Mouse (Mus musculus) hindbrain, embryonic 10.5 days (tissue): ENCODE results near the gene Palm2. TPM values are rescaled to one million over a fixed set of nuclear protein-coding genes. Genes with fewer than 3 reads are reported as not detected.

ENCODE experiments used
- DNase-seq: peaks from one replicate; pipeline ENCODE4 v3.0.0-alpha.2; 2017; ENCODE audit warnings: low spot score
- H3K27ac ChIP-seq: fragments of 300-500 bp; sonication (generic); 2 replicates; pipeline ENCODE4 v1.5.1; 2016; ENCODE audit warnings: mild to moderate bottlenecking, moderate library complexity
- H3K27me3 ChIP-seq: fragments of 300-500 bp; sonication (generic); 2 replicates; pipeline ENCODE4 v1.6.1; 2016; ENCODE audit warnings: mild to moderate bottlenecking; ENCODE audit not compliant: poor library complexity, insufficient read depth, severe bottlenecking
- H3K36me3 ChIP-seq: fragments of 300-500 bp; sonication (generic); 2 replicates; pipeline ENCODE4 v1.6.1; 2016; ENCODE audit warnings: mild to moderate bottlenecking, moderate library complexity
- H3K4me1 ChIP-seq: fragments of 300-500 bp; sonication (generic); replicated peaks from 2 replicates; pipeline ENCODE4 v1.6.1; 2016; ENCODE audit warnings: mild to moderate bottlenecking
- H3K4me3 ChIP-seq: fragments of 300-500 bp; sonication (generic); 2 replicates; pipeline ENCODE4 v1.5.1; 2016; ENCODE audit warnings: mild to moderate bottlenecking, moderate library complexity
- H3K9me3 ChIP-seq: fragments of 300-500 bp; sonication (generic); 2 replicates; pipeline ENCODE4 v1.6.1; 2016; ENCODE audit warnings: mild to moderate bottlenecking, moderate library complexity
- WGBS: fragments of 180-500 bp; shearing (Covaris S2); methylation state at CpG from one replicate; pipeline ENCODE4 v1.1.7; 2016; 5-methylcytosine and 5-hydroxymethylcytosine counted together
- polyA plus RNA-seq: library from polyadenylated mRNA; unstranded; fragments of >200 nt; fragmentation: Nextera tagmentation; extraction: Ambion mirVana; gene quantifications from 2 replicates; pipeline ENCODE4 v1.2.1, GENCODE M21; 2016

Gene Palm2
- polyA plus RNA-seq, 1 experiment from 2014 or later = 2.3 TPM

DNA sequence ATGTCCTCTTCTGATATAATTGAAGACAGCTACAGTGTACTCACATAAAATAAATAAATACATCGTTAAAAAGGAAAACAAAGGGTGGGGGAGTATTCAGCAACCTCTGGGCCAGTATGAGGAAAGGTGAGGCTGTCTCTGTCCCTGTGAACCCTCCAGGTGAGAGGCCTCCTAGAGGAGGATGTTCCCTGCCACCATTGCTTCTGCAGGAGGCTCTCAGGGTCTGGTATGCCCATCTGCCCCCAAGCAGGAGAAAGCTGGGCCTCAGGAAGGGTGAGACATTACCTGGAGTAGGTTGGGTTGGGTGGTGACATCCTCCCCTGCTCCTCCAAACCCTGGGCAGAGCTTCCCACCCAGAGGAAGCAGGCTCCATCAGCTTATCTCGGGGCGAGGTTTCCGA is 316.6 kb downstream of the Palm2 start:
- WGBS = 84% methylated on average over 4 of the region's 4 CpGs
- no peak for DNase-seq

DNA sequence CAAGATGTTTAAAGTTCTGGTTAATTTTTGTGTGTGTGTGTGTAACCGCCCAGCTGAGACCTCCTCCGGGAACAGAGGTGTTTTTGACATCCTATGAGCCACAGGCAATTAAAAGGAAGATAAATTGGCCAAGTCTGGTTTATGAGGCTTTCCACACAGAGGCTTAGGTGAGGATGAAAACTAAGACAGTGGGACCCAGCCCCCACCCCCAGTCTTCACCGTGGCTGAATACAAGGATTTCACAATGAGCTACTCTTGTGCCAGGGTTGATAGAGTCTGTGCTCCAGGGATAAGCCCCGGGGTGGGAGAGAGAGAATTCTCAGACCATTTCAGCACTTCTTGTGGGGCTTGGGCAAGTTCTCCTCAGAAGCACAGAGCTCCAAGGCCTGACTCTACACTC is 317.0 kb downstream of the Palm2 start:
- Histone ChIP-seq H3K4me3 (no peak overlapping the region), H3K9me3 (no peaks in the 10 kb centered on the region; the same call in 1 of the 2 replicates), H3K27me3 (no peaks in the 10 kb centered on the region), H3K36me3 (no peaks in the 10 kb centered on the region), H3K4me1 (peaks cover 25% of the 10 kb centered on the region), H3K27ac (peak overlapping the region; percentile 41; the same call in 1 of the 2 replicates)
- 78% methylated on average over 4 of the region's 4 CpGs for WGBS
- no peak for DNase-seq

More for the DNA sequence above, 316.6 kb downstream of the Palm2 start:
- H3K9me3 ChIP-seq = peaks cover under 1% of the 10 kb centered on the region; the same call in 1 of the 2 replicates
- H3K4me1 ChIP-seq = peaks cover 25% of the 10 kb centered on the region
- H3K27ac ChIP-seq = peak overlapping the region; percentile 41; the same call in 1 of the 2 replicates
- H3K4me3 ChIP-seq = no peak overlapping the region
- no peaks in the 10 kb centered on the region for H3K36me3 ChIP-seq
- no peaks in the 10 kb centered on the region for H3K27me3 ChIP-seq

DNA sequence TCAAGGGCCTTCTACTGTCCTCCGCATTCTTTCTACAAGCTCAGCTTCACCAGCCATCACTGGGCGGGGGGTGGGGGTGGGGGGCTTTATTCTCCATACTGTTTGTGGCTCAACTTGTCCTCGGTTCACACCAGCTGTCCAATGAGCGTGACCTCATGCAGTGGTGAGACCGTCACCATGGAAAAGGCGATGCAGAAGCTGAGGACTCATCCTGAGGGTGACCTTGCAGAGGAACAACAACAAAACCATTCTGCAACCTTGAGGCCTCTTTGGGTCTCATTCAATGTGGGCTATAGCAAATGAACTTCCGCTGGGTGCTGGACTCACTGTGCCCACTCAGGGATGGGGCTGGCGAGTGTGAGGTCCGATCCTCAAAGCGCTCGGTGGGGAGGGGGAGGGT is 317.5 kb downstream of the Palm2 start:
- 86% methylated on average over 11 of the region's 11 CpGs for WGBS
- Histone ChIP-seq H3K4me3 (no peak overlapping the region), H3K27me3 (no peaks in the 10 kb centered on the region), H3K4me1 (peaks cover 25% of the 10 kb centered on the region), H3K9me3 (no peaks in the 10 kb centered on the region), H3K36me3 (no peaks in the 10 kb centered on the region), H3K27ac (peak overlapping the region; percentile 41; the same call in 1 of the 2 replicates)
- DNase-seq = no peak

DNA sequence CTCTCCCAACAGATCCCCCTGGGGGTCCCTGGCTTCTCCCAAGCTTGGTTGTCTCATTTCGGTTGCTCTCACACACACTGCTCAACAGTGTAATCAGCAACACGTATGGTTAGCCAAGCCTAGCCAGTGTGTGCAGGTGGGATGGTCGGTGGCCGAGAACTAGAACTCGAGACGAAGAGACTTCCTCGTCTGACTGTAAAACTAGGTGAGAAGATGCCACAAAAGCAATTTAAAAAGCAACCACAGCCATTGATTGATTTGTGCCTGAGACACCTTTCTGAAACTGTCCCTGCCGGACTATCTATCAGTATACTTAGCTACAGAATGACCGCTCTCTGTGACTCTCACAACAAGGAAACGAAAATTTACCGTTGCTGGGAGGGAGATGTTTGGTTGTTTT is 321.0 kb downstream of the Palm2 start:
- Histone ChIP-seq H3K27ac (no peak overlapping the region), H3K4me1 (peaks cover 25% of the 10 kb centered on the region), H3K9me3 (no peaks in the 10 kb centered on the region), H3K4me3 (no peak overlapping the region), H3K27me3 (no peaks in the 10 kb centered on the region), H3K36me3 (no peaks in the 10 kb centered on the region)
- DNase-seq = no peak
- 92% methylated on average over 11 of the region's 11 CpGs for WGBS

DNA sequence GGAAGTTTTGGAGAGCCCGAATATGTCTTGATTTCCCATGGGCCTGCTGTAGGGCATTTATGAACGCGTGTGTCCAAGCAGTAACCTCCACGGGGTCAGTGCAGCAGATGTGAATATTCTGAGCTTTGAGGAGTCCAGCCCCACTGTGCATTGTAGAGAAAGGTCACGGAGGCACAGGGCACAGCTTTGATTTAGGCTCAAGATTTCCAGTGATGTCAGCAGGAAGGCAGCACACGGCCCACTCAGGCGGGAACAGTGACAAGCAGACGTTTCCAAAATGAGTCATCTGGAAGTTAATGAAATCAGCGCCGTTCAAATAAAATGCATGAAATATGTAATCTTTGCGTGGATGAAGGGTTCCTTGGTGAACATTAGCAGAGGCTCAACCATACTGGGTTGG is 323.9 kb downstream of the Palm2 start:
- WGBS = 44% methylated on average over 11 of the region's 11 CpGs
- H3K27me3 ChIP-seq = no peaks in the 10 kb centered on the region
- peak overlapping the region; percentile 46 for H3K27ac ChIP-seq
- H3K4me3 ChIP-seq = no peak overlapping the region
- peak; percentile 36 for DNase-seq
- no peaks in the 10 kb centered on the region for H3K36me3 ChIP-seq
- H3K4me1 ChIP-seq = peaks cover 23% of the 10 kb centered on the region
- no peaks in the 10 kb centered on the region for H3K9me3 ChIP-seq

Other genes with a start within 250 kb of the Palm2 start
- 1.3 and 1.6 TPM in 2 replicates for gene Ptpn3, start 132.4 kb upstream of the Palm2 start, polyA plus RNA-seq
- 25.3 and 32.6 TPM in 2 replicates for gene Pakap, start 133.9 kb downstream of the Palm2 start, polyA plus RNA-seq